Mouse (Mus musculus) T-helper 1 cell (primary cell): ENCODE results near the gene Ugt1a6a.
"Not testable (repeated sequence)": the region's sequence is repeated elsewhere in the genome, so short reads cannot be mapped to it uniquely, and the experiment has no call there.

Source experiments
- in situ Hi-C: fragments of 300-600 bp; cut with MboI, MseI; formaldehyde crosslinking; loops from one replicate; pipeline ENCODE4 v1.15.1; 2025; ENCODE audit warnings: high pct_unique_total_duplicates

The Ugt1a6a gene

DNA sequence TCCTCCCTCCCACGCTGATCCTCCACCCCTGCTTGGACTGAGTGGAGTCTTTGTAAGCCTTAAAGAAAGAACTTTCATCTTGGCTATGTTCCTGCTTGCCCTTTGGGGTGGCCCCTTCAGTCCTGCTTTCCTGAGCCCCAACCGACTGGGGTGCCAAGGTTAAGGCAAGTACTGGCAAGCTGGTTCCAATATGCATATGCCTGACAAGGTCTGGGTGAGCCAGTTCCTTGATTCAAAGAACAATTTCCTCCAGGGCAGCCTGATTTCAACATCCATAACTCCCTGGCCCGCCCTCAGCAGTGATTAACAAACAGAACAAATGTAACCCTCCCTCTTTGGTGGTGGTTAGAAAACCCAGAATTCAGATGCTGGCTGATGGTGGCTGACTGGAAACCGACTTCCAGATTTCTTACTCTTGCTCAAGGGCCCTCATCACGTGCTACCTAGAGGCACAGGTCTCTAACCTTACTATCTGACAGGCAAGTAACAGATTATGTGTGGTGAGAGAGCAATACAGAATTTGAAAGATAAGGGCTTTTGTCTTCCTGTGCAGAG, at the start of gene Ugt1a6a:
TSS of gene Ugt1a6a (plus strand) at position 353 of the 555 bp plus-strand sequence.
- in situ Hi-C loops: loop anchor here (5.0 kb wide), 1 partner anchor 32 kb away; the partner anchor contains the start of gene Ugt1a6b

DNA sequence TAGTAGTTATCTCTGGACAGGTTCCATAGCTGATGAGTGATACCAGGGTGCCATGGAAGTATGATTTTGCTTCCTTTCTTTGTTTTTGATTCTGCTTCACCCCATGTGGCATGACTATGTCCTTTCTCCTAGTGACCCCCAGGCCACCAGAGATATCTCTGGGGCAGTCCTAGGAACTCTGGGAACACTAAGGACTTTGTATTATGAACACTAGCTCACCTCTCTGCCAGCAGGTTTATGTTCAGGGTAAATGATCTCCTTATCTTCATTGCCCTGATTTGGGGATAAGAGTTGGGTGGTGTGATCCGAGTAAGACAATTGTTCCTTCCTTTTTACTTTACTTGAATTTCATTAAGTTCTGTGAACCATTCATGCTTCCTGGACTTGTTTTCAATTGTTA, 48.5 kb upstream of the Ugt1a6a start:
- in situ Hi-C loops: no loop called here

DNA sequence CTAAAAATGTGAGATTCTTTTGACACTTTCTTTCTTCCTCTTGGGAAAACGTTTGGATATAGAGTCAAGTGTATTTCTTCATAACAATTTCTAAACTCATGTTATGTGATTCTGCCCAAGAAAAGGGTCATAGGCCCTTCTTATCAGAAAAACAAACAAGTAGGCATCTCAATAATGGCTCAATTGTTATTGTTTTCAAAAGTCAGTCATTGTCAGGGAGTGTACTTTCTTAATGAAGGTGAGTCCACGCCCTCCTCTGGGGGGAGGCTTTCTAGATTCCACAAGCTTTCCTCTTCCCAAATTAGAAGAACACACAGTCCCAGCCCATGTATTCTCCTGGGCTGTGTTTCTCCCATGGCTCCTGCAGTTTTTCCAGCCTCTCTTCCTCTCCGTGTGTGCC, 47.1 kb upstream of the Ugt1a6a start, which contains the start of gene Ugt1a8:
TSS of gene Ugt1a8 (plus strand) at position 301 of the 400 bp plus-strand sequence.
- in situ Hi-C loops: no loop called here

DNA sequence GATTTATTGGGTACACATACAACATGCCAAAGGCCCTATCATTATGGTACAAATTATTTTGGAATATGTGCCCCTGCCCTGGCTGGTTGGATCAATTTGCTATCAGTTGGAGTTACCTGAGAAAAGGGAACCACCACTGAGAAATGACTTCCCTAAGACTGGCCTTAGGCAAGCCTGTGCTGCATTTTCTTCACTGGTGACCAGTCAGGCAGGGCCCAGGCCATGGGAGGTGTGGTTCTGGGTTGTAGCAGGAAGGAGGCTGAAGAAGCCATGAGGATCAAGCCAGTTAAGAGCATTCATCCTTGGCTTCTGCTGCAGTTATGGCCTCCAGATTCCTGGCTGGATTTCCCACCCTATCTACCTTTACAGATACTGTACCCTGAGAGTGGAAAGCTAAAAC, 42.3 kb upstream of the Ugt1a6a start:
- in situ Hi-C loops: no loop called here

DNA sequence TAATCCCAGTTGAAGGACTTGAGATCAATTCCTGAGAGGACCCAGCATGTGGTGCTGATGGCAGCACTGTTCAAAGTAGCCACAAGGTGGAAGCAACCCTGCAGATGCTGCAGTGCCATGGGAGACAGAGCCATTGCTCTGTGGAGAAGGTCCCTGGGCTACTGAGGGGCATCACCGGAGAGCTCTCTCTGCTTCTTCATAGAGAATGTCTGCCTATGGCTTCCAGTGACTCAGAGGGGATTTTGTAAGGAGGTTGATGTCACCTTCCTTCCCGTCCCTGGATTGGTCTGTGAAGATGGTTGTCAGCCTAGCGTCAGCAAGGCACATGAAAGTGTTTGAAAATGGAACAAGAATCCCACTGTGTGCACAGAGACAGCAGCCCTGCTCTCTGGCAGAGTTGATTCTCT, 40.3 kb upstream of the Ugt1a6a start:
- in situ Hi-C loops: not testable (repeated sequence)

- in situ Hi-C loops: no loop called here
These were observed 39.6 kb upstream of the Ugt1a6a start, which contains the start of gene Ugt1a7c for GRCm38 (mm10) chr1:88094941-88095492. Gene Ugt1a7c (plus strand): TSS chr1:88095062.

- in situ Hi-C loops: not testable (repeated sequence)
These were observed 36.1 kb upstream of the Ugt1a6a start for GRCm38 (mm10) chr1:88098546-88098945.

- in situ Hi-C loops: loop anchor here (5.0 kb wide), 2 partner anchors 38 to 218 kb away; no protein-coding TSS in a partner anchor
These were observed 34.9 kb upstream of the Ugt1a6a start for GRCm38 (mm10) chr1:88099691-88100090.

GRCm38 (mm10) chr1:88103019-88103418, 31.6 kb upstream of the Ugt1a6a start, which contains the start of gene Ugt1a6b:
Gene Ugt1a6b (plus strand): TSS chr1:88103252.
- in situ Hi-C loops: loop anchor here (5.0 kb wide), 2 partner anchors 34 to 214 kb away; no protein-coding TSS in a partner anchor

DNA sequence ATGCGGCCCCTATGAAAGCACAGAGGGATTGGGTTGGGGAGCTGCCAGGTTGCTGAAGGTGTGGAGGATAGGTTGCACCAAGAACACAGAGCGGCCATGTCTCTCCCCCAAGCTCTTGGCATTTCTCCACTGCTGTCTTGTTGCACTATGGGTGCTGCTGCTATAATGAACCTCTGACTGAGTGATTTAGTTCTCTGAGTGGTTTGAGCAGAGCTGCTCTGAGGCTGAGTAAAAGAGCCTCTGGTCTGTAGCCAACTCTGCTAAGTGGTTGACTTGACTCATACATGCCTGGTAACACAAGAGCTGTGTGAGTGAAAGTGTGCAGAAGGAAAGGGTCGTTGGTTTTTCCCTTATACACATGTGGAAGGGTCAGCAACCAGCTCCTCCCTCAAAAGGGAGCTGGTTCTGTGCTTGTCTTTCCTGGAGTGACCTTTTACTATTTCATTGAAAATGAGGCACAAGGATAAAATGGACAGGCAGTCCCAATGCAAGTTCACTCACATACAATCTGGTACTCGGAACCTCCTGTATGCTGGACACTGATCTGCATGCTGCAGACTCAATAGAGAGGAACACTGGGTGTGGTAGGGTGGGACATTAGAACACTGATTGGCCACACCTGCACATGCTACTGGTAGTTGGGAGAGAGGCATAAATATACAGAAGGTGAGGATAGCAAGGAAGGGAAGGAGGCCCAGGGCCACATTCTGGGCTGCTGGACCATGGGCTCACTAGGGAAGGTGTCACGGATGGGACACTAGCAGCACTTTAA, 30.7 kb upstream of the Ugt1a6a start:
- in situ Hi-C loops: loop anchor here (5.0 kb wide), 2 partner anchors 33 to 213 kb away; no protein-coding TSS in a partner anchor

DNA sequence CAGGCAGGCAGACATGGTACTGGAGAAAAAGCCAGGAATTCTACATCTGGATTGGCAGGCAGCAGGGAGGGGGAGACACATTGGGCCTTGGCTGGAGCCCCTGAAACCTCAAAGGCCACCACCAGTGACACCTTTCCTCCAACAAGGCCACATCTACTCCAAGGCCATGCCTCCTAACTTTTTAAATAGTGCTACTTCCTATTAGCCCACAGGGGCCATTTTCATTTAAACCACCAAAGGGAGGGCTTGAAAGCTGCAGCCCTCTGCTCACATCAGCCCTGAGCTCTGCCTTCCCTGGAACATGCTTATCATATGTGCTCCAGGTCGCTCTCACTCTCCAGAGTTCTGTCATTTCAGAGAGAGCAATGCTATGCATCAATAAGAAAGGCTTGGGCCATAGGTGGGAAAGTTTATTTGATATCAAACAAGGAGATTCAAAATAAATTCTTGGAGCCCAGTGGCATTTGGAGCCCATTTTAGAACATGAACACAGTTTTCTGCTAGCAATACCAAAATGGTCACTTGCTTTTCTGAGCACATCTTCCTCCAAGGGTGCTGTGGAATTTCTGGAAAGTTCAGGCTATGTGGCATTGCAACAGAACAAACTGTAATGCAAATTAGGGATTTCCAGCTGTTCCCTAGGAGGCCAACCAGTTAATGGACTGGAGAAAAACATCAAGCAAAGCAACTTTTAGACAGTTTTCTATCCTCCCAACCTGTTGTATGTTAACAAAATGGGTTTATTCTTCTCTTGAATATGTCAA, 29.8 kb upstream of the Ugt1a6a start:
- in situ Hi-C loops: loop anchor here (5.0 kb wide), 2 partner anchors 32 to 212 kb away; no protein-coding TSS in a partner anchor

- in situ Hi-C loops: no loop called here
These were observed 29.0 kb upstream of the Ugt1a6a start for GRCm38 (mm10) chr1:88105656-88106055.

- in situ Hi-C loops: not testable (repeated sequence)
These were observed 25.5 kb upstream of the Ugt1a6a start for GRCm38 (mm10) chr1:88109027-88109557.

- in situ Hi-C loops: not testable (repeated sequence)
These were observed 25.0 kb upstream of the Ugt1a6a start for GRCm38 (mm10) chr1:88109604-88110003.

GRCm38 (mm10) chr1:88112769-88113168, 21.8 kb upstream of the Ugt1a6a start:
- in situ Hi-C loops: not testable (repeated sequence)

DNA sequence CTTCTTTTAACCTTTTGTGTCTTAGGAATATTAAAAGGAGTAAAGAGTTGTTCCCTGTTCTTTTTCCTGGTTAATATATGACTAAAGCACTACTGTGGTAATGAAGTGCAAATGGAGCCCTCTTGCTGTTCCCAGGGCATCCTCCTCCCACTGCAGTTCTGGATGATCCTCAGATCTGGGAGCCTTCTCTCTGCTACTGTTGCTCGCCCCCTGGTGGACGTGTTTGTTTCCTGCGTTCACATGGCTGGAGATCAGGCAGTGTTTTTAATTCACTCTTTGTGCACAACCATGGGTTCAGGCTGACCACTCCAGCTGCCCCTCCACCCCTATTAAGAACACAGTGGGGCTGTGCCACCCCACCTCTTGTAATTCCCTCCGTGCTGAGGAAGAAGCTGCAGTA, 14.1 kb upstream of the Ugt1a6a start:
- in situ Hi-C loops: not testable (repeated sequence)

DNA sequence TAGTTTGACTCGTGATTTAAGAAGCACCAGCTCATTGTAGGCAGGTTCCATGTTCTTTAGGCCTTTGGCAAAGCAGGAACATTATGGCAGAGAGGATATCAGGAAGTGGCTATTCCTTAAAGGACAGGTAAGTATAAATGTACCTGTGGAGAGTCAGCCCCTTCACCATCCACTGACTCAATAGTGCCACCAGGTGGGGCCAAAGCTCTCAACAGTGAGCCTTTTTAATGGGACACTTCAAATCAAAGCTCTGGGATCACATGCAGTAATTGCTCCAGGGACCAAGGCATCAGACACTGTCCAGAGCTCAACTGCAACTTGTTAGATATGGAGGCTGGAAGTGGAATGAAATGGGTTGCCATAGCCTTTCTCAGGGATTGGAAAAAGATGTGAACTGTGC, 13.1 kb upstream of the Ugt1a6a start:
- in situ Hi-C loops: not testable (repeated sequence)

DNA sequence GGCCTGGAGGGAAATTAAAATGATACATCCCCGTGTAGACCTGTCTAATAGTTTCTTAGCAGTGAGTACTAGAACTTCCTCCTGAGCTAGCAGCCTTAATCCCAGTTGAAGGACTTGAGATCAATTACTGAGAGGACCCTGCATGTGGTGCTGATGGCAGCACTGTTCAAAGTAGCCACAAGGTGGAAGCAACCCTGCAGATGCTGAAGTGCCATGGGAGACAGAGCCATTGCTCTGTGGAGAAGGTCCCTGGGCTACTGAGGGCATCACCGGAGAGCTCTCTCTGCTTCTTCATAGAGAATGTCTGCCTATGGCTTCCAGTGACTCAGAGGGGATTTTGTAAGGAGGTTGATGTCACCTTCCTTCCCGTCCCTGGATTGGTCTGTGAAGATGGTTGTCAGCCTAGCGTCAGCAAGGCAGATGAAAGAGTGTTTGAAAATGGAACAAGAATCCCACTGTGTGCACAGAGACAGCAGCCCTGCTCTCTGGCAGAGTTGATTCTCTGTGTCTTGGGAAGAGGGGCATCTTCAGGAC, 8.7 kb upstream of the Ugt1a6a start:
- in situ Hi-C loops: not testable (repeated sequence)

GRCm38 (mm10) chr1:88129091-88129490, 5.5 kb upstream of the Ugt1a6a start:
- in situ Hi-C loops: not testable (repeated sequence)

- in situ Hi-C loops: not testable (repeated sequence)
These were observed 4.4 kb upstream of the Ugt1a6a start for GRCm38 (mm10) chr1:88130223-88130622.

DNA sequence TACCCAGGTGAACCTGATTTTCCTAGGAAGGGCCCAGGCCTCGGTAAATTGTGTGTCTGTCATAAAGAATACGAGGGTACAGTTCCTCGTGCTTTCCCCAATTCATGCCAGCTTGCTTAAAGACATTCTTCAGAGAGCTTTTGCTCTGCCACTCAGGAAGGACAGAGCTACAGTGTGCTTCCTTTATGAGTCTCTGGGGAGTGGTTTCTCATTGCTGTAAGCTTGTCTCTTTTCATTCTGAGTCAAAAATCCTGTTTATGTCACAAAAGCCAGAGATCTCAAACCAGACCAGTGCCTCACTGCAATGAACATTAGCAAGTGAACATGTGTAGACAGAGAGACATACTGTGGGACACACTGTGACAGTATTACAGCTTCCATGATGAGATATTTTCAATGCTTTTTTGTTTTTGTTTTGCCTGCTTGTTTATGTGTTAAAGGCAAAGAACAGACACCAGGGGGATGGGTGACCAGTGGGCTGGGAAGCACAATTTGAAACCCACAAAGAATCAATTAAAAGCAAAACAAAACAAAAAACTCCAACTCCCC, 627 bp upstream of the Ugt1a6a start:
- in situ Hi-C loops: no loop called here
